Mouse (Mus musculus) cerebellum, adult 2 months (tissue): ENCODE data around the gene Zfp40.

ENCODE experiments used
- CTCF ChIP-seq: fragments of 200-500 bp; IDR thresholded peaks from 2 replicates; pipeline ENCODE4 v1.5.1; 2011; ENCODE audit warnings: low read depth, mild to moderate bottlenecking, control low read depth, low read length, moderate library complexity, borderline replicate concordance; ENCODE audit not compliant: insufficient read depth
- POLR2A ChIP-seq: fragments of 200-500 bp; IDR thresholded peaks from 2 replicates; pipeline ENCODE4 v1.6.1; 2011; ENCODE audit warnings: low read length, control low read depth, borderline replicate concordance; ENCODE audit not compliant: insufficient read depth

GRCm38 (mm10) chr17:23218320-23218719 is 25.3 kb upstream of the Zfp40 start:
- TF ChIP-seq POLR2A (no peak), CTCF (no peak)
